Mouse (Mus musculus): ENCODE measurements around the gene Defb28. TPM values are rescaled to one million over a fixed set of nuclear protein-coding genes. Genes with fewer than 3 reads are reported as not detected.
A peak's percentile ranks its signal among the peaks of the same experiment; 100 is the strongest.

The Defb28 gene
- total RNA-seq, 1 experiment: not detected

DNA sequence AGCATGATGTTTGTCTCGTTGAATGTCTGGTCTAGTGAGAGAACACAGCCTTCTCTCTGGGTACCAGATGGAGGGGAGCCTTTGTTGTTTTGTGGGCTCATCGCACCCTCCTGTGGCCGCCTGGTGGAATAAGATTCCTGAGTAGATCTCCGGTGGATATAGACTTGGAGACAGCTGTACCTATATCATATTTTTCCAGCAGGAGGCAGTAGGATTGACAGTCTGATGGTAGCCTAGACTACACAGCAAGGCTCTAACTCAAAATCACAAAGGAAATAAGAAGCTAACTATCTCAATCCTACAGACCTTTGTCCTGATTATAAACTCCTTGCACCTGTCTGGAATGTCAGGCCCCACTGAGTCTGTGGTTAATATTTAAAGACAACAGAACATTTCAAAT, 26.6 kb downstream of the Defb28 start:
- Histone ChIP-seq H3K36me3 (ENCODE audit: control insufficient read depth, insufficient read depth, low read length, poor library complexity, severe bottlenecking) (no peaks in the 10 kb centered on the region), H3K9me3 (ENCODE audit: control insufficient read depth, insufficient read depth, low read depth, low read length) (no peaks in the 10 kb centered on the region), H3K4me3 (ENCODE audit: insufficient read depth in 1 of 2, low read depth in 1 of 2, low read length in 2 of 2, poor library complexity in 1 of 2, severe bottlenecking in 1 of 2) (no peak overlapping the region), H3K9ac (ENCODE audit: insufficient read depth, low read depth, low read length, poor library complexity, severe bottlenecking) (no peak overlapping the region), H3K27ac (ENCODE audit: insufficient read depth, low read depth, low read length, poor library complexity, severe bottlenecking) (no peak overlapping the region), H3K4me1 (ENCODE audit: control insufficient read depth in 2 of 2, insufficient read depth in 2 of 2, low read length in 2 of 2, poor library complexity in 1 of 2) (no peaks in the 10 kb centered on the region)
- in situ Hi-C loops (cut with MboI; ENCODE audit: low sequenced_read_pairs in 2 of 2, unreplicated experiment in 2 of 2): no loop called here
- peak; percentile 42 for DNase-seq (ENCODE audit: low read depth, low spot score)
- no peak for TF ChIP-seq HCFC1 (IDR thresholded peaks at IDR 0.05; ENCODE audit: borderline replicate concordance, insufficient read depth, low read length)
- no peak for TF ChIP-seq ZNF384 (IDR thresholded peaks at IDR 0.05; ENCODE audit: low read depth, low read length)
- TF ChIP-seq CHD2 (IDR thresholded peaks at IDR 0.05; ENCODE audit: low read depth, low read length): no peak
- peak; percentile 44; the same call in 1 of the 2 replicates for TF ChIP-seq ZC3H11A (IDR thresholded peaks at IDR 0.05; ENCODE audit: borderline replicate concordance, low read depth, low read length)

DNA sequence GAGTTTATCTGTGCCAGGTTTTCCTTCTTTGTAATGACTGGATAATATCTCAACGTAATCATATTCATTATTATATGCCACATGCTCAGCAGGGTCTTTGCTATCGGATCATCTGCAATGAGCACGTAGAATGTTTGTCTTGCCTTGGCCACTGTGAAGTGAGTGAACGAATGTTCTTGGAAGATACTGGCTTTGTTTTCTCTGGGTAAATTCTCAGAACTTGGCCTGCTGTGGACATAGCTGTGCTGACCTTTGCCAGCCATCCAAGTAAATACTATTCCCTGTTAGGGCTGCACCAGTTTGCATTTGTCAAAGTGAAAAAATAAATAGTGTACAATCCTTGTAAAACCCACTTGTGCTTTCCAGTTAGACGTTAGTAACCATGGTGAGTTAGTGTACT, 30.1 kb downstream of the Defb28 start:
- in situ Hi-C loops (cut with MboI; ENCODE audit: low sequenced_read_pairs in 2 of 2, unreplicated experiment in 2 of 2): no loop called here
- no peaks in the 10 kb centered on the region for H3K9me3 ChIP-seq (ENCODE audit: control insufficient read depth, insufficient read depth, low read depth, low read length)

GRCm38 (mm10) chr2:152553774-152554423, 35.8 kb downstream of the Defb28 start:
- Histone ChIP-seq H3K36me3 (ENCODE audit: control insufficient read depth, insufficient read depth, low read length, poor library complexity, severe bottlenecking) (no peaks in the 10 kb centered on the region), H3K4me1 (ENCODE audit: control insufficient read depth in 2 of 2, insufficient read depth in 2 of 2, low read length in 2 of 2, poor library complexity in 1 of 2) (no peaks in the 10 kb centered on the region), H3K27ac (ENCODE audit: insufficient read depth, low read depth, low read length, poor library complexity, severe bottlenecking) (no peak overlapping the region), H3K9me3 (ENCODE audit: control insufficient read depth, insufficient read depth, low read depth, low read length) (no peaks in the 10 kb centered on the region), H3K4me3 (ENCODE audit: insufficient read depth in 1 of 2, low read depth in 1 of 2, low read length in 2 of 2, poor library complexity in 1 of 2, severe bottlenecking in 1 of 2) (no peak overlapping the region), H3K9ac (ENCODE audit: insufficient read depth, low read depth, low read length, poor library complexity, severe bottlenecking) (no peak overlapping the region)
- in situ Hi-C loops (cut with MboI; ENCODE audit: low sequenced_read_pairs in 2 of 2, unreplicated experiment in 2 of 2): no loop called here
- TF ChIP-seq ZNF384 (IDR thresholded peaks at IDR 0.05; ENCODE audit: low read depth, low read length) (no peak), MAFK (IDR thresholded peaks at IDR 0.05; ENCODE audit: insufficient read depth, low read depth, low read length) (no peak), HCFC1 (IDR thresholded peaks at IDR 0.05; ENCODE audit: borderline replicate concordance, insufficient read depth, low read length) (no peak), CHD2 (IDR thresholded peaks at IDR 0.05; ENCODE audit: low read depth, low read length) (no peak), ZC3H11A (IDR thresholded peaks at IDR 0.05; ENCODE audit: borderline replicate concordance, low read depth, low read length) (no peak)
- peak; percentile 56 for DNase-seq (ENCODE audit: low read depth, low spot score)

More for the DNA sequence above, 30.1 kb downstream of the Defb28 start:
- DNase-seq (ENCODE audit: low read depth, low spot score): no peak
- Histone ChIP-seq H3K36me3 (ENCODE audit: control insufficient read depth, insufficient read depth, low read length, poor library complexity, severe bottlenecking) (no peaks in the 10 kb centered on the region), H3K9ac (ENCODE audit: insufficient read depth, low read depth, low read length, poor library complexity, severe bottlenecking) (no peak overlapping the region), H3K4me3 (ENCODE audit: insufficient read depth in 1 of 2, low read depth in 1 of 2, low read length in 2 of 2, poor library complexity in 1 of 2, severe bottlenecking in 1 of 2) (no peak overlapping the region), H3K4me1 (ENCODE audit: control insufficient read depth in 2 of 2, insufficient read depth in 2 of 2, low read length in 2 of 2, poor library complexity in 1 of 2) (no peaks in the 10 kb centered on the region), H3K27ac (ENCODE audit: insufficient read depth, low read depth, low read length, poor library complexity, severe bottlenecking) (no peak overlapping the region)
- no peak for TF ChIP-seq HCFC1 (IDR thresholded peaks at IDR 0.05; ENCODE audit: borderline replicate concordance, insufficient read depth, low read length)

DNA sequence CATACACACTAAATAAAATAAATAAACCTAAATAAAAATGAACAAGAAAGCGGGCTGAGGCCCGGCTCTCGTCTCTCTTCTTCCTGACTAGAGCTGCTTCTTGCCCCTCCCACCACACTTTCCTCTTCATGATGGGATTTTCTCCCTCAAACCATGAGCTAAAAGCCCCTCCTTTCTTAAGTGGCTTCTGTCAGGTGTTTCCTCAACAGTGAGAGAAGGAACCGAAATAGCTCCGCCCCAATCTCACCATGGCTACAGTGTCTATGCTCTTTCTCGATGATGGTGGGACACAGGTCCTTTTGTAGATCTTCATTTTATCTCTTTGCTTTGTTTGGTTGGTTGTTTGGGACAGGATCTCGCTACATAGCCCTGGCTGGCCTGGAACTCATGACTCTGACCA, 38.6 kb downstream of the Defb28 start:
- TF ChIP-seq CHD2 (IDR thresholded peaks at IDR 0.05; ENCODE audit: low read depth, low read length) (no peak), HCFC1 (IDR thresholded peaks at IDR 0.05; ENCODE audit: borderline replicate concordance, insufficient read depth, low read length) (no peak), MAFK (IDR thresholded peaks at IDR 0.05; ENCODE audit: insufficient read depth, low read depth, low read length) (no peak), ZC3H11A (IDR thresholded peaks at IDR 0.05; ENCODE audit: borderline replicate concordance, low read depth, low read length) (no peak), ZNF384 (IDR thresholded peaks at IDR 0.05; ENCODE audit: low read depth, low read length) (no peak)
- in situ Hi-C loops (cut with MboI; ENCODE audit: low sequenced_read_pairs in 2 of 2, unreplicated experiment in 2 of 2): no loop called here

GRCm38 (mm10) chr2:152569038-152569437, 51.0 kb downstream of the Defb28 start, which contains the start of gene Gm17416:
TSS of gene Gm17416 (plus strand) at chr2:152569338.
- TF ChIP-seq CHD2 (IDR thresholded peaks at IDR 0.05; ENCODE audit: low read depth, low read length) (no peak), ZNF384 (IDR thresholded peaks at IDR 0.05; ENCODE audit: low read depth, low read length) (no peak), MAFK (IDR thresholded peaks at IDR 0.05; ENCODE audit: insufficient read depth, low read depth, low read length) (no peak), ZC3H11A (IDR thresholded peaks at IDR 0.05; ENCODE audit: borderline replicate concordance, low read depth, low read length) (no peak), HCFC1 (IDR thresholded peaks at IDR 0.05; ENCODE audit: borderline replicate concordance, insufficient read depth, low read length) (no peak)
- H3K4me1 ChIP-seq (ENCODE audit: control insufficient read depth in 2 of 2, insufficient read depth in 2 of 2, low read length in 2 of 2, poor library complexity in 1 of 2): no peaks in the 10 kb centered on the region
- in situ Hi-C loops (cut with MboI; ENCODE audit: low sequenced_read_pairs in 2 of 2, unreplicated experiment in 2 of 2): no loop called here
- no peak for DNase-seq (ENCODE audit: low read depth, low spot score)
- no peak within 1 kb of the TSS for H3K4me3 ChIP-seq (ENCODE audit: insufficient read depth in 1 of 2, low read depth in 1 of 2, low read length in 2 of 2, poor library complexity in 1 of 2, severe bottlenecking in 1 of 2)
- H3K9ac ChIP-seq (ENCODE audit: insufficient read depth, low read depth, low read length, poor library complexity, severe bottlenecking): no peak within 1 kb of the TSS
- no peaks in the 10 kb centered on the region for H3K9me3 ChIP-seq (ENCODE audit: control insufficient read depth, insufficient read depth, low read depth, low read length)
- H3K27ac ChIP-seq (ENCODE audit: insufficient read depth, low read depth, low read length, poor library complexity, severe bottlenecking): no peak within 1 kb of the TSS
- H3K36me3 ChIP-seq (ENCODE audit: control insufficient read depth, insufficient read depth, low read length, poor library complexity, severe bottlenecking): no peaks in the 10 kb centered on the region

More for the DNA sequence above, 38.6 kb downstream of the Defb28 start:
- no peaks in the 10 kb centered on the region for H3K9me3 ChIP-seq (ENCODE audit: control insufficient read depth, insufficient read depth, low read depth, low read length)
- no peak overlapping the region for H3K4me3 ChIP-seq (ENCODE audit: insufficient read depth in 1 of 2, low read depth in 1 of 2, low read length in 2 of 2, poor library complexity in 1 of 2, severe bottlenecking in 1 of 2)
- no peak for DNase-seq (ENCODE audit: low read depth, low spot score)
- no peak overlapping the region for H3K27ac ChIP-seq (ENCODE audit: insufficient read depth, low read depth, low read length, poor library complexity, severe bottlenecking)
- no peaks in the 10 kb centered on the region for H3K36me3 ChIP-seq (ENCODE audit: control insufficient read depth, insufficient read depth, low read length, poor library complexity, severe bottlenecking)
- H3K4me1 ChIP-seq (ENCODE audit: control insufficient read depth in 2 of 2, insufficient read depth in 2 of 2, low read length in 2 of 2, poor library complexity in 1 of 2): peaks cover 0 to 3% of the 10 kb centered on the region in 2 experiments; a peak in 1 of 4 replicates
- no peak overlapping the region for H3K9ac ChIP-seq (ENCODE audit: insufficient read depth, low read depth, low read length, poor library complexity, severe bottlenecking)

Data from ES-E14 (cell line).